Mouse (Mus musculus): ENCODE measurements around the gene Hoxb4.

Hoxb4 gene

GRCm38 (mm10) chr11:96317608-96318367 is at the start of gene Hoxb4:
Hoxb4 (plus strand) TSS chr11:96318267.
- peak; percentile 12 for DNase-seq (ENCODE audit: low read depth)

GRCm38 (mm10) chr11:96269869-96270268 is 48.2 kb upstream of the Hoxb4 start:
- DNase-seq (ENCODE audit: low read depth) = no peak

- no peak for DNase-seq (ENCODE audit: low read depth)
Measured at GRCm38 (mm10) chr11:96270996-96271540, 47.0 kb upstream of the Hoxb4 start, which contains the start of gene Hoxb9. Hoxb9 (plus strand) TSS chr11:96271457.

- no peak for DNase-seq (ENCODE audit: low read depth)
Measured at GRCm38 (mm10) chr11:96271541-96272011, 46.5 kb upstream of the Hoxb4 start.

GRCm38 (mm10) chr11:96272024-96272921 is 45.8 kb upstream of the Hoxb4 start:
- no peak for DNase-seq (ENCODE audit: low read depth)

GRCm38 (mm10) chr11:96274428-96274827 is 43.6 kb upstream of the Hoxb4 start:
- DNase-seq (ENCODE audit: low read depth) = no peak

- DNase-seq (ENCODE audit: low read depth) = no peak
Measured at GRCm38 (mm10) chr11:96275896-96276295, 42.2 kb upstream of the Hoxb4 start.

GRCm38 (mm10) chr11:96277151-96278044 is 40.7 kb upstream of the Hoxb4 start:
- no peak for DNase-seq (ENCODE audit: low read depth)

GRCm38 (mm10) chr11:96278324-96278723 is 39.7 kb upstream of the Hoxb4 start:
- peak; percentile 6 for DNase-seq (ENCODE audit: low read depth)

- peak; percentile 78 for DNase-seq (ENCODE audit: low read depth)
Measured at GRCm38 (mm10) chr11:96278773-96279172, 39.3 kb upstream of the Hoxb4 start.

GRCm38 (mm10) chr11:96279421-96280233 is 38.4 kb upstream of the Hoxb4 start:
- DNase-seq (ENCODE audit: low read depth) = no peak

- DNase-seq (ENCODE audit: low read depth) = no peak
Measured at GRCm38 (mm10) chr11:96280399-96281378, 37.4 kb upstream of the Hoxb4 start.

- no peak for DNase-seq (ENCODE audit: low read depth)
Measured at GRCm38 (mm10) chr11:96281396-96281795, 36.7 kb upstream of the Hoxb4 start.

GRCm38 (mm10) chr11:96281855-96282570 is 36.1 kb upstream of the Hoxb4 start, which contains the start of gene Hoxb8:
Hoxb8 (plus strand) TSS chr11:96281905.
- no peak for DNase-seq (ENCODE audit: low read depth)

GRCm38 (mm10) chr11:96282795-96283430 is 35.2 kb upstream of the Hoxb4 start:
- DNase-seq (ENCODE audit: low read depth) = no peak

GRCm38 (mm10) chr11:96284041-96284749 is 33.9 kb upstream of the Hoxb4 start:
- DNase-seq (ENCODE audit: low read depth) = no peak
